Mouse (Mus musculus): ENCODE data around the gene Atp11b. TPM values are rescaled to one million over a fixed set of nuclear protein-coding genes. Genes with fewer than 3 reads are reported as not detected.

The Atp11b gene
- total RNA-seq, 2 experiments from 2014 or later = 119 to 148 TPM

DNA sequence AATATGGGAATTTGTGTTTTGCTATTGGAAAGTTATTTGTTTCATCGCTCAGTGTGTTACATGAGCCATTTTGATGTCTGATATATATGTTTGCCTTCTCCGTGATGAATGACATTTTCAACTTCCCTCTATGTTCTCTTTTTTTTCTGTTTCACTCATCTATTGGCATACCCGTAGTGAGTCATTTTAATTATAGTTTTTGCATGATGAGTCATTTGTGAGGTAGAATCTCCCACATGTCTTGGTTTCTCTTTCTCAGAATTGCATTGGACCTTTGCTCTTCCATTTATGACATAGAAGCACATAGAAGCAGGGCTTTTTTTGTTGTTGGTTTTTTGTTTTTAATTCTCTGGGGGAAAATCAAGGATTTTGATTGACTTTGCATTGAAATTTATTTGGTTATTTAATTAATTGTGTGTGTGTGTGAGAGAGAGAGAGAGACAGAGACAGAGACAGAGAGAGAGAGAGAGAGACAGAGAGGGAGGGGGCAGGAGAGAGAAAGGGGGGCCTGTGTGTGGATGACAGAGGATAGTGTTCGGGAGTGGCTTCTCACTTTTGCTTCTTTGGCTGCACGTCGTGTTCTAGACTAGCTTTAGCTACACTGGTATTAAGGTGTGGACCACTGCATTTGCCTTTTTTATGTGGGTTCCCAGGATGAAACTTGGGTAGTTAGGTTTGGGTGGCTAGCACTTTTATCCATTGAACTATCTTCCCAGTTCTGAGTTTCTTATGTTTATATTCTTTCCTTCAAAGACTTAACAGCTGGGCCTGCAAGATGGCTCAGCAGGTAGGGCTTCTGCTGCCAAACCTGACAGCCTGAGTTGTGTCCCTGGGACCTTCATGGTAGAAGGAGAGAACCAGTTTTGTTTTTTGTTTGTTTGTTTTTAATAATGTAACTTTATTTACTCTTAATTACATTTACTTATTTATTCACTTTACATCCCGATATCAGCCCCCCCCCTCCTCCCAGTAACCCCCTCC, 11.0 kb downstream of the Atp11b start:
- DNase-seq (ENCODE audit: low spot score in 2 of 2) = no peak

DNA sequence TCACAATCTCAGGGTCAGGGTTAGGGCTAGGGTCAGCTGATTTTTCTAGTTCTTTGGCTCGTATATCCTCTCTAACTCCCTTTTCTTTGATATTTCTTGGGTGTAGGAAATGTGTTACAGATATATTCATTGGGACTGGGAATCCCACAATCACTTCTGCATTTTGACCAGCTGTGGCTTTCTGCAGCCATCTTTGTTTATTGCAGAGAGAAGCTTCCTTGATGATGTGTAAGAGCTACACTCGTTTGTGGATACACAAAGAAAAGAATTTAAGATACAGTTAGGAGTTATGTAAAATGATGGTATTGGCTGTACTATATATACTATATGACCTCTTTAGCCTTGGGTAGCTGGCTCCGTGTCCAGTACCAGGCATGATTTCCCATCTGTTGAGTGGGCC, 25.8 kb downstream of the Atp11b start:
- DNase-seq (ENCODE audit: low spot score in 2 of 2) = no peak

DNA sequence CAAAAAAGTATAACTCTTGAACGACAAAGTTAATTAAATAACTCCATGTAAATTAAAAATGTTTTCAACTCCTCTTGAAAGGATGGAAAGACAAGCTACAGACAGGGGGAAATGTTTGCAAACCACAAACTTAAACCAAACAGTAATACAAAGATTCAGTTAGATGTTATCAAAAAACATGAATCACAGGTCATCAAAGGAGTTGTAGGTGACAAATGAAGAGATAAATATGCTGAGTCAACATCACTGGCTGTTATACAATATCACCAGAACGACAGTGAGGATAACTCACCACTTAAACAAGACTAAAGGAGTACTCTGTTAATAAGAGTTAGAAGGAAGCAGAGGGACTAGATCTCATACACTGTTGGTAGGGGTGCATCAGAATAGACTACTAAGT, 48.1 kb downstream of the Atp11b start:
- no peak for DNase-seq (ENCODE audit: low spot score in 2 of 2)

GRCm38 (mm10) chr3:35819887-35820286, 66.0 kb downstream of the Atp11b start:
- DNase-seq (ENCODE audit: low spot score in 2 of 2) = no peak

DNA sequence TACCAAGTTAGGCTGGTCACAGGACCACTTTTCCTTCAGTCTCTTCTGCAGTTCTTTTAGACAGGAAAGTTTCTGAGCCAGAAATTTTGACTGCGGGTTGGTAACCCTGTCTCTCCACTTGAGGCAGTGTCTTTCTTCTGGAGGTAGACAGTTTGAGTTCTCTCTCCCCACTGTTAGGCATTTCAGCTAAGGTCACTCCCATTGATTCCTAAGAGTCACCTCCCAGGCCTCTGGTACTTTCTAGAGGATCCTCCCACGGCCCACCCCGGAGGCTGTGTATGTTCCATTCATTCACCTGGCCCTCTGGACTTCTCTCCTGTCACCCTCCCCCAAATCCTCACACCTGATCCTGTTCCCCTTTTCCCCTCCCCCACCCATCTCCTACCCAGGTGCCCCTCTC, 68.1 kb downstream of the Atp11b start:
- DNase-seq (ENCODE audit: low spot score in 2 of 2) = no peak

DNA sequence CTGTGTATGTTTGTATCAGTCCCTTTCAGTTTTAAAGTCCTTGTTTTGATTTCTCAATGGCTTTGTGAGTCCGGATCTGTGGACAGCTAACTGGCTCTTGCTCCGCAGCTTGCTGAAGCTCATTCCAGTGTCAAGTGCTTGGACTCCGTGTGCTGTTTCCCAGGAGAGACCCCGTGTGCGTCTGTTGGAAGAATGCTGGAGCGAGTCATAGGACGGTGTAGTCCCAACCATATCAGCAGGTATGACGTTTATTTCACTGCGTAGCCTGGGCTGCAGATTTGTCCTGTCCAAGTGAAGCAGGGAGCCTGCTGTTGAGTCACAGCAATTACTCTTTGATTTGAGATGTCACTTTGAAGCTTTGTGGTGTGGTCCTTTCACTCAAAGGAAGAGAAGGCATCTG, 95.4 kb downstream of the Atp11b start:
- DNase-seq (ENCODE audit: low spot score in 2 of 2) = no peak

- DNase-seq (ENCODE audit: low spot score in 2 of 2) = no peak
Observed at GRCm38 (mm10) chr3:35883267-35883666, 129.4 kb downstream of the Atp11b start.

DNA sequence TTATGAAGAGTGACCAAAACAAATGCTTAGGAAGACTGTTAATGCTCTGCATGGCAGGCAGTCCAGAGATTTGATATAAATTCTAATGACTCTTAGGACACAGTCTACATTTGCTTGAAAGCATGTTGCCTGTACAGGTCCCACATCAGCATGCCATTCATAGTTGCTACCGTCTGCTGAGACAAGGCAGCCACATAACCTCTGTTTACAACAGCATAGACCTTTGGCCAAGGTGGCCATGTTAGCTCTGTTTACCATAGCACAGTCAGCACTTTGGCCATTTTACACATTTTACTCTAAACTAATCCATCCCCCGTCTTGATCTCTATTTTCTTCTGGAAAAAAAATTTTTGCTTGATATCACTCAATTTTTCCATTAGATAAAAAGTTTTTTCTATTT, 135.6 kb downstream of the Atp11b start:
- DNase-seq (ENCODE audit: low spot score in 2 of 2) = no peak

DNA sequence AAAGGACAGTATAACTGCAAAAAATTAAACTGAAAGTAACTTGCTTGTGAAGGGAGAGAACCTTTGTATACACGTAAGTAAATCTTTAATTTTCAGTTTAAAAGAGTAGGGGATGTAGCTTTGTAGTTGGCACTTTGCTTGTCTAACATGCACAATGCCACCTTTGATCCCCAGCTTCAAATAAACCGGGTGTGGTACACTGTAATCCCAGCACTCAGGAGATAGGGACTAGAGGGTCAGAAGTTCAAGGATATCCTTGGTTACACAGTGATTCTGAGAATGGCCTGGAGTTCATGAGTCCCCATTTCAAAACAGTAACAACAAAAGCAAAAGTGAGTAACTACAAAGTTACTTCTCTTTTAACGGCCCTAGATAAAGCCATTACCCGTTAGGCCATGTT, 137.2 kb downstream of the Atp11b start:
- no peak for DNase-seq (ENCODE audit: low spot score in 2 of 2)

DNA sequence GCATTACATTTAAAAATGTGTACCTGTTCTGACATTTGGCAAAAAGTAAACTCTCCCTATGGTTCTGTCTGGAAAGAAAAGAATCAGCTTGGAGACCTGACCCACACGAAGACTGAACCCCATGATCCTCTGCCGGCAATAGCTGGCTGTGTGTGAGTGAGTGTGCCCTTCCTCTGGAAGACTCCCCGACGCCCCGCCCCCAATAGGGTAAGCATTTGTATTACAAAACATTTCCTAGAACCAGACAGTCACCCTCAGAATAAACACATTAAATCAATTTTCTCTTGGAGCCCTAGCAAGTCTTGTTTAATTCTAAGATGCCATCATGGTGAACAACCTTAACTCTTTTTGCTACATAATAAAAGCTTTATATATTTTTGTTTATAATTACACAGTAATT, 139.2 kb downstream of the Atp11b start:
- DNase-seq (ENCODE audit: low spot score in 2 of 2) = no peak

DNA sequence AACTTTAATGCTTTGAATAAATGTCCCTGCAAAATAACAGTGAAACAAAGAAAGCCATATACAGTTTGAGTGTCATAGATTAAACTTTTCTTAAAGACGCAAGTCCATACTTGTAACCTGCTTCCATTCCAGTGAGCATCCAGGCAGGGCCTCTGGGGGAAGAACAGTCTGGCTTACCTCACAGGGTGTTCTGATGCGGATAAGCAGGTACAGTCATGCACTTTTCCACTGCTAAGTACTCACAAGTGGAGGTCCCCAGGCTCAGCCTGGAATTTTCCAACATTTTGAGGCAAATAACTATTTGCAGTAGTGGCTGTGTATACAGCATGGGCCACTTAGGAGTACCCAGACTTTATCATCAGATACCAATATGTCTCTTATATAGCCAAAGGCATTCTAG, 144.0 kb downstream of the Atp11b start:
- DNase-seq (ENCODE audit: low spot score in 2 of 2) = no peak

DNA sequence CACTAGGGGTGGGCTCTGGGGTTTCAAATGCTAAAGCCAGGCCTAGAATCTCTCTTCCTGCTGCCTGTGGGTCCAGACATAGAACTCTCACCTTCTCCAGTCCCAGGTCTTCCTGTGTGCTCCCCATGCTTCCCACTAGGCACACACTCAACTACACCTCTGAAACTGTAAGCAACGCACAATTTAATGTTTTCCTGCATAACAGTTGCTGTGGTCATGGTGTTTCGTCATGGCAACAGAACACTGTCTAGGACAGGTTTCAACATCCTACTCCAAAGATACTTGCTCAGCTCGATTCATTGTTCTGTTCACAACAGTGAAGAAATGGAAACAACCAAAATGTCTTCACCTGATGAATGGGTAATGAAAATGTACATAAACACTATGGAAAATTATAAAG, 145.2 kb downstream of the Atp11b start:
- DNase-seq (ENCODE audit: low spot score in 2 of 2) = no peak

- DNase-seq (ENCODE audit: low spot score in 2 of 2) = no peak
Observed at GRCm38 (mm10) chr3:35900555-35901204, 146.8 kb downstream of the Atp11b start.

Other genes with a start within 250 kb of the Atp11b start
- 10 to 100 TPM; 67.4 to 69.5 TPM for gene Dcun1d1, start 183.3 kb downstream of the Atp11b start, total RNA-seq (2021)
- gene Mccc1, start 246.6 kb downstream of the Atp11b start, total RNA-seq (2021) = 10 to 100 TPM; 27.5 to 34.9 TPM